Comparison of ENCODE assay signal across 18 mouse cellular contexts in the genomic region with DNA sequence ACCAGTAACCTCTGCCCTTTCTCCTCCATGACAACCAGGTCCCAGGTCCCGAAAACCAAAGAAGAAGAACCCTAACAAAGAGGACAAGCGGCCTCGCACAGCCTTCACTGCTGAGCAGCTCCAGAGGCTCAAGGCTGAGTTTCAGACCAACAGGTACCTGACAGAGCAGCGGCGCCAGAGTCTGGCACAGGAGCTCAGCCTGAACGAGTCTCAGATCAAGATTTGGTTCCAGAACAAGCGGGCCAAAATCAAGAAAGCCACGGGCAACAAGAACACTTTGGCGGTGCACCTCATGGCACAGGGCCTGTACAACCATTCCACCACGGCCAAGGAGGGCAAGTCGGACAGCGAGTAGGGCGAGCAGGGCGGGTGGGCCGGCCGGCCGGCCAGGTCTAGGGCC. TPM values are rescaled to one million over a fixed set of nuclear protein-coding genes. Genes with fewer than 3 reads are reported as not detected.
DNase-seq lines count a peak whose midpoint lies in the region; ATAC-seq and TF ChIP-seq lines count a peak whose summit lies in the region.
"Had no signal": no experiment of that assay in that cellular context is flagged by ENCODE, and none has a peak within 500 bp of the region (broad histone marks: within the 10 kb centered on the region; RNA-seq: fewer than 3 reads in every experiment).

No protein-coding gene starts in this region.

- intact Hi-C loops in left cerebral cortex, postnatal 4 days (cut with DNase I), result no loop called here
- intact Hi-C loops in heart, adult 2 months (cut with DNase I), result no loop called here
- intact Hi-C loops in gastrocnemius, postnatal 14 days (cut with DNase I; ENCODE audit: low total_unique reads), result no loop called here

- no peak for TF ChIP-seq EP300 in heart, adult 2 months (IDR thresholded peaks at IDR 0.05; ENCODE audit: insufficient read depth, low read depth, low read length)

- no peaks in the 10 kb centered on the region for H3K36me3 ChIP-seq in hindbrain, embryonic 16.5 days (ENCODE audit: control insufficient read depth, insufficient read depth, low read length)
- H3K36me3 ChIP-seq in heart, adult 2 months (ENCODE audit: control insufficient read depth, insufficient read depth, low read length), result no peaks in the 10 kb centered on the region
- H3K36me3 ChIP-seq: heart, embryonic 15.5 days; limb, embryonic 13.5 days had no signal

- no peak for ATAC-seq in hindbrain, embryonic 16.5 days

- H3K9me3 ChIP-seq in hindbrain, embryonic 16.5 days (ENCODE audit: control insufficient read depth, low read length), result no peaks in the 10 kb centered on the region
- H3K9me3 ChIP-seq: heart, embryonic 15.5 days; limb, embryonic 13.5 days had no signal

- no peaks in the 10 kb centered on the region for H3K79me2 ChIP-seq in heart, adult 2 months (replicated peaks; ENCODE audit: control insufficient read depth, insufficient read depth, low read length)

- peak overlapping the region; percentile 31; the same call in 1 of the 2 replicates for H3K9ac ChIP-seq in hindbrain, embryonic 16.5 days (ENCODE audit: low read depth, low read length)
- H3K9ac ChIP-seq in heart, adult 2 months (ENCODE audit: low read depth, low read length), result no peak overlapping the region
- H3K9ac ChIP-seq: heart, embryonic 15.5 days; limb, embryonic 13.5 days had no signal

- DNase-seq in left cerebral cortex, postnatal 4 days, result peak; percentile 34
- no peak for DNase-seq in left cerebral cortex, adult 18-20 months (ENCODE audit: low spot score in 2 of 2)
- peak; percentile 52 to 71 for DNase-seq in cerebellum, postnatal 36 days
- no peak for DNase-seq in heart, adult 2 months
- DNase-seq in adrenal gland, postnatal 36 days, result no peak
- no peak for DNase-seq in gastrocnemius, postnatal 14 days
- DNase-seq in kidney, adult 11 months, result no peak
- DNase-seq: adrenal gland, postnatal 25 days; gastrocnemius, postnatal 36 days; thymus, postnatal 25 days had no signal

- H3K4me3 ChIP-seq in hindbrain, embryonic 16.5 days (ENCODE audit: low read length), result peak overlapping the region; percentile 59
- H3K4me3 ChIP-seq in heart, adult 2 months, result no peak overlapping the region
- H3K4me3 ChIP-seq: heart, embryonic 15.5 days; limb, embryonic 13.5 days had no signal

- 4% methylated on average over 17 of the region's 17 CpGs for WGBS in hindbrain, embryonic 16.5 days
- 18% methylated on average over 17 of the region's 17 CpGs for WGBS in heart, adult 2 months

- no peak overlapping the region; the same call in 1 of the 2 replicates for H3K27ac ChIP-seq in hindbrain, embryonic 16.5 days (ENCODE audit: low read depth, low read length)
- H3K27ac ChIP-seq in heart, adult 2 months, result no peak overlapping the region
- H3K27ac ChIP-seq: heart, embryonic 15.5 days; limb, embryonic 13.5 days had no signal

- H3K27me3 ChIP-seq in hindbrain, embryonic 16.5 days (replicated peaks; ENCODE audit: control insufficient read depth, insufficient read depth, low read length), result peaks cover 49% of the 10 kb centered on the region
- H3K27me3 ChIP-seq in heart, adult 2 months (ENCODE audit: control insufficient read depth, insufficient read depth, low read length), result peaks cover 38% of the 10 kb centered on the region

- peaks cover 17% of the 10 kb centered on the region for H3K4me1 ChIP-seq in hindbrain, embryonic 16.5 days (ENCODE audit: control insufficient read depth, insufficient read depth, low read depth, low read length)
- H3K4me1 ChIP-seq in heart, adult 2 months (ENCODE audit: control insufficient read depth, insufficient read depth, low read length), result no peaks in the 10 kb centered on the region; the same call in 1 of the 2 replicates

- H3K4me2 ChIP-seq in hindbrain, embryonic 16.5 days (ENCODE audit: low read length), result peak overlapping the region; percentile 50
- H3K4me2 ChIP-seq: heart, embryonic 15.5 days; limb, embryonic 13.5 days had no signal

- no peak for TF ChIP-seq CTCF in heart, adult 2 months (IDR thresholded peaks at IDR 0.05)

- TF ChIP-seq POLR2A in heart, adult 2 months (IDR thresholded peaks at IDR 0.05; ENCODE audit: insufficient read depth, low read depth, low read length), result no peak

RNA-seq across cellular contexts. Expression of gene En2, which starts 4.6 kb away (rescaled TPM):
- total RNA-seq in left cerebral cortex, postnatal 4 days (2021), result not detected
- total RNA-seq in left cerebral cortex, adult 18-20 months (2021), result under 1 TPM; 0.23 to 0.35 TPM
- polyA plus RNA-seq in hindbrain, embryonic 16.5 days (2015; fragmentation: Nextera tagmentation; extraction: Ambion mirVana), result 0.40 and 0.55 TPM in 2 replicates
- total RNA-seq in heart, adult 2 months (2021), result under 1 TPM in 1 of 2 experiments, not detected in 1; 0.05 TPM
- not detected in 2 replicates for polyA plus RNA-seq in heart, adult 2 months (2012; rRNA removed)
- under 1 TPM; 0.07 to 0.16 TPM for total RNA-seq in adrenal gland, postnatal 36 days (2021)
- under 1 TPM; 0.18 to 0.23 TPM for total RNA-seq in gastrocnemius, postnatal 14 days (2021)
- total RNA-seq: megakaryocyte-erythroid progenitor cell, adult 5-6 weeks had no signal
- polyA plus RNA-seq: forebrain, embryonic 11.5 days; heart, embryonic 15.5 days; limb, embryonic 13.5 days; lung, embryonic 16.5 days; neural tube, embryonic 14.5 days; stomach, embryonic 14.5 days had no signal

Comparison
In these comparisons a context has a peak if more than half of its experiments do, and no peak if none do; other contexts are left out.
1. DNase-seq: peak in left cerebral cortex, postnatal 4 days (single experiment) and cerebellum, postnatal 36 days (2 of 2); none in left cerebral cortex, adult 18-20 months (0 of 2), heart, adult 2 months (0 of 2), adrenal gland, postnatal 36 days (0 of 2), gastrocnemius, postnatal 14 days (single experiment) and kidney, adult 11 months (single experiment).